Mouse (Mus musculus) heart, adult 2 months (tissue): Measurements from ENCODE around the gene Phox2a.

Experiments
- CTCF ChIP-seq: fragments of 200-600 bp; IDR thresholded peaks from 2 replicates; pipeline ENCODE4 v1.8.1; 2022; ENCODE audit warnings: antibody characterized with exemption, mild to moderate bottlenecking, moderate library complexity
- EP300 ChIP-seq: fragments of 200-500 bp; IDR thresholded peaks from 2 replicates; pipeline ENCODE4 v1.6.1; 2011; ENCODE audit warnings: low read depth, low read length, control low read depth; ENCODE audit not compliant: insufficient read depth
- POLR2A ChIP-seq: fragments of 200-500 bp; IDR thresholded peaks from 2 replicates; pipeline ENCODE4 v1.6.1; 2011; ENCODE audit warnings: mild to moderate bottlenecking, low read depth, low read length, control low read depth; ENCODE audit not compliant: insufficient read depth

DNA sequence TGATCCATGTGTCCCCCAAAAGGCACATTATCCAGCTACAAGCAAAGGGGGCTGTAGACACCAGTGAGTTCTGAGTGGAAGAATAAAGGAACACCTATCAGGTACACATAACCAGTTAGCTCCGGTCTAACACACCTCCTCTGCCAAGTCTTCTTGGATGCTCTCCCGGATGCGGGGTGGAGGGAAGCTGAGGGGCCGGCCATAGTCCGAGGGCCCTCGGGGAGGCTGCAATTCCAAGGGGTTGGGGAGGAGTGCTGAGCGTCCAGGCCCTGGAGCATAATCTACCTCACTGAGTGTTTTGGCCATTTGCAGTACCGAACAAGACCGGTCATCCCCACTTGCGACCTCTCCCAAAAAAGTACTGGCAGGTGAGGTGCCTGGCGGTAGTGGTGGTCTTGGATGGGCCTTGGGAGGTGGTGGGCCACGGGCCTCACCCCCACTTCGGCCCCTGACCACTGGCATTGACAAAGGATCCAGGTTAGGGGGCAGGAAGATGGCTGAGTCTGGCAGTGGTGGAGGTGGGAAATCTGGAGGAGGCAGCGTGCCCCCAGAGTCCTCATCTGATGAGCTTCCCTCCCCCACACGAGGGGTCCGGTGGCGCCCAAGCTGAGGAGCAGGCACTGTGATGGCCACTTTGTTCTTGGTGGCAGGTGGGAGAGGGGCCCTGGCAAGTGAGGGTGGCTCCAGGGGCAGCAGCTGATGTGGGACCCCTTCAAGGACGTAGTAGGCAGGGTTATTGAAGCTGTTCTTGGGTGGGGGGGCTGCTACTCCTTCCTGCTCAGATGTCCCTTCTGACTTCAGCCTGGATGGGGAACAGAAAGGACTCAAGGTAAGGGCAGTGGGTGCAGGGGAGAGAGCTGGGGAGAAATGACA is 5.9 kb downstream of the Phox2a start:
- TF ChIP-seq POLR2A (no peak), CTCF (no peak), EP300 (no peak)
